Mouse (Mus musculus) T-cell, adult 66 days (primary cell): Measurements from ENCODE around the gene Acbd6. TPM values are rescaled to one million over a fixed set of nuclear protein-coding genes. Genes with fewer than 3 reads are reported as not detected.

Source experiments
- total RNA-seq, 2 experiments: library from RNA; stranded (reverse); gene quantifications; 3 replicates in 1 of 2; 4 replicates in 1 of 2; pipeline ENCODE4 v1.2.4; 2023

Gene Acbd6
- 10 to 100 TPM; 66.1 to 67.3 TPM for total RNA-seq

GRCm38 (mm10) chr1:155558012-155558842 lies at the start of gene Acbd6:
Gene Acbd6 (plus strand): TSS chr1:155558120.

Other genes starting within 250 kb of the Acbd6 start
- 10 to 100 TPM; 42.4 to 48.7 TPM for gene Xpr1, start 140.7 kb upstream of the Acbd6 start, total RNA-seq
- not detected for gene Lhx4, start 193.6 kb downstream of the Acbd6 start, total RNA-seq